Mouse (Mus musculus) limb, embryonic 15.5 days (tissue): Measurements from ENCODE around the gene Irak1. TPM values are rescaled to one million over a fixed set of nuclear protein-coding genes. Genes with fewer than 3 reads are reported as not detected.
A peak's percentile ranks its signal among the peaks of the same experiment; 100 is the strongest.

ENCODE experiments used
- ATAC-seq: fragments of 200-750 bp; cut with Nextera tagmentation; 2 replicates; pipeline ENCODE4 v1.8.0; 2017; ENCODE audit warnings: low read depth, moderate TSS enrichment; ENCODE audit not compliant: insufficient number of reproducible peaks, low FRiP score, low TSS enrichment
- H3K27ac ChIP-seq: fragments of 300-500 bp; sonication (generic); 2 replicates; pipeline ENCODE4 v1.5.1; 2015; ENCODE audit warnings: moderate library complexity, mild to moderate bottlenecking, inconsistent platforms
- H3K27me3 ChIP-seq: fragments of 300-500 bp; sonication (generic); 2 replicates; pipeline ENCODE4 v1.6.1; 2015; ENCODE audit warnings: inconsistent platforms
- H3K36me3 ChIP-seq: fragments of 300-500 bp; sonication (generic); 2 replicates; pipeline ENCODE4 v1.6.1; 2015; ENCODE audit warnings: inconsistent platforms
- H3K4me1 ChIP-seq: fragments of 300-500 bp; sonication (generic); 2 replicates; pipeline ENCODE4 v1.6.1; 2015; ENCODE audit warnings: inconsistent platforms
- H3K4me2 ChIP-seq: fragments of 300-500 bp; sonication (generic); 2 replicates; pipeline ENCODE4 v1.6.1; 2015; ENCODE audit warnings: mild to moderate bottlenecking, inconsistent platforms
- H3K4me3 ChIP-seq: fragments of 300-500 bp; sonication (generic); 2 replicates; pipeline ENCODE4 v1.5.1; 2015; ENCODE audit warnings: mild to moderate bottlenecking, inconsistent platforms
- H3K9ac ChIP-seq: fragments of 300-500 bp; sonication (generic); 2 replicates; pipeline ENCODE4 v1.6.1; 2015; ENCODE audit warnings: inconsistent platforms
- H3K9me3 ChIP-seq: fragments of 300-500 bp; sonication (generic); 2 replicates; pipeline ENCODE4 v1.6.1; 2016; ENCODE audit warnings: inconsistent platforms
- WGBS: fragments of 180-500 bp; shearing (Covaris S2); methylation state at CpG from one replicate; pipeline ENCODE4 v1.1.7; 2015; 5-methylcytosine and 5-hydroxymethylcytosine counted together
- polyA plus RNA-seq: library from polyadenylated mRNA; unstranded; fragments of >200 nt; fragmentation: Nextera tagmentation; extraction: Ambion mirVana; gene quantifications from 2 replicates; pipeline ENCODE4 v1.2.1, GENCODE M21; 2015

Irak1 gene
- polyA plus RNA-seq, result 54.0 and 58.6 TPM in 2 replicates

GRCm38 (mm10) chrX:74023188-74024049 is at the start of gene Irak1:
Gene Irak1, minus strand, starts transcription at chrX:74023918.
- 23% methylated on average over 66 of the region's 72 CpGs for WGBS
- H3K9ac ChIP-seq, result peak within 1 kb of the TSS; percentile 76
- peaks cover 12% of the 10 kb centered on the region; the same call in 1 of the 2 replicates for H3K27me3 ChIP-seq
- peak within 1 kb of the TSS; percentile 60 for H3K4me3 ChIP-seq
- H3K9me3 ChIP-seq, result no peaks in the 10 kb centered on the region
- ATAC-seq, result peak; percentile 83
- H3K4me1 ChIP-seq, result no peaks in the 10 kb centered on the region
- peak within 1 kb of the TSS; percentile 84 for H3K27ac ChIP-seq
- peak within 1 kb of the TSS; percentile 52 for H3K4me2 ChIP-seq
- H3K36me3 ChIP-seq, result peaks cover 12% of the 10 kb centered on the region; the same call in 1 of the 2 replicates

DNA sequence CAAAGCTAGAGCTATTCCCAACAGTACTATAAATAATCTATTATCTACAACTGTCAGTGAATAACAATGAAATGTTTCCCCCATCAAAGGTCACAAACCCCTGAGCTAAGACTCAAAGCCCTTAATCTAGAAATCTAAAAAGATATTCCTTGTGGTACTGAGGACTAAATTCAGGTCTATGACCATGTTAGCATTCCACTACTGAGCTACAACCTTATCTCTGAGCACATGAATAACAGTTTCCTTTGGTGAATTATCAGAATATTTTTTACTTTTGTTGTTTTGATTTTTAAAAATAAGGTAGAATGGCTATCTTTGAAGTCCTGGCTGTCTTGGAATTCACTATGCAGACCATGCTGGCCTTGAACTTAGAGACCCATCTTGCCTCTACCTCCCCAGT is 47.1 kb upstream of the Irak1 start:
- Histone ChIP-seq H3K4me3 (no peak overlapping the region), H3K4me2 (no peak overlapping the region), H3K4me1 (no peaks in the 10 kb centered on the region), H3K9ac (no peak overlapping the region), H3K27ac (no peak overlapping the region), H3K9me3 (no peaks in the 10 kb centered on the region), H3K36me3 (no peaks in the 10 kb centered on the region), H3K27me3 (no peaks in the 10 kb centered on the region)
- ATAC-seq, result no peak

GRCm38 (mm10) chrX:74067891-74068290 is 44.2 kb upstream of the Irak1 start:
- H3K4me2 ChIP-seq, result no peak overlapping the region
- WGBS, result 80% methylated on average over 9 of the region's 9 CpGs
- ATAC-seq, result no peak

DNA sequence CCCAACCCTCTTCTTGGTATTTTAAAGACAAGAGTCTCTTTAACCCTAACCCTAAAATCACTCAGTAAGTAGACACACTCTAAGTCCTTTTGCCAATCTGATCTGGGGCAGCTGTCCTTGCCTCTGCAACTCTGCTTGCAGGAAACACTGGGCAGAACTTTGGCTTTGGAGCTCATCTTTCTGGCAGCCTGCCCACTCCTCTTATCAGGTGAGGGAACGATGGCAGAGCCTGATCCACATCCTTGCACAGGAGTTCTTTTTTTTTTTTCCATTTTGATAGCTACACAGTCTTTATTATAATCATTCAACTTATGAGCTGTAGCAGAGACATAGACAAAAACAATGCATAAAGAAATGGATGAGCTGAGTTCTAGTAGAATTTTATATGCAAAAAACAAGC is 21.4 kb upstream of the Irak1 start:
- WGBS, result 71% methylated on average over 1 of the region's 1 CpGs
- no peak overlapping the region for H3K9ac ChIP-seq
- H3K27me3 ChIP-seq, result no peaks in the 10 kb centered on the region
- ATAC-seq, result no peak
- no peaks in the 10 kb centered on the region for H3K9me3 ChIP-seq
- no peak overlapping the region for H3K4me2 ChIP-seq
- H3K4me1 ChIP-seq, result no peaks in the 10 kb centered on the region
- no peaks in the 10 kb centered on the region for H3K36me3 ChIP-seq
- no peak overlapping the region for H3K4me3 ChIP-seq
- no peak overlapping the region for H3K27ac ChIP-seq

More at GRCm38 (mm10) chrX:74067891-74068290, 44.2 kb upstream of the Irak1 start:
- Histone ChIP-seq H3K9ac (no peak overlapping the region), H3K4me3 (no peak overlapping the region), H3K9me3 (no peaks in the 10 kb centered on the region), H3K27me3 (no peaks in the 10 kb centered on the region), H3K36me3 (no peaks in the 10 kb centered on the region), H3K4me1 (no peaks in the 10 kb centered on the region), H3K27ac (no peak overlapping the region)

DNA sequence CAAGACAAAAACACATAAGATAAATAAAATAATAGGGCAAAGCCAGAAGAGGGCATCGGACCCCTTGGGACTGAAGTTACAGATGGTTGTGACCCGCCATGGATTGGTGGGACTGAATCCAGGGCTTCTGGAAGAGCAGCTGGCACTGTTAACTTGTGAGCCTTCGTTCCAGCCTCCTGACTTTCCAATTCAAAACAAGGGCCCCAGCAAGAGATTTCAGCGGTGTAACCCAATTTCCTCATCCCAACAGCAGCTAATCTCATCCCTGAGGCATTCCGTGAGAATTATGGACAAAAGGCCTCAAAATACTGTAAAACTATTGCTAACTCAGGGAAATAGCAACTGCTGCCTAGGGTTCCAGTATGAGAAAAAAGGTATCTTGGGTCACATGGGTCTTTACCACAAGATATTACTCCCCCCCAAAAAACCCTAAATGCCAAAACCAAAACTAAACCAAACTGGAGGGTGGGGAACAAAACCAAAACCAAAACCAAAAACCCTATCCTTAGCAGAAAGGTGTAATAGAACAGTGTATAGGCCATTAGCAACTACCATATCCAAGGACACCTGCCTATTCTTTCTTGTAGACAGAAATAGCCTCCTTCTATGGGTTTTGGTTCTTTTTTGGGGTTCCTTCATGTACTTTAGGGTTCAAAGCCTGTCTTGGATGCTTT is 14.1 kb upstream of the Irak1 start:
- Histone ChIP-seq H3K27me3 (no peaks in the 10 kb centered on the region), H3K4me3 (no peak overlapping the region), H3K4me2 (no peak overlapping the region), H3K36me3 (peaks cover 22% of the 10 kb centered on the region), H3K9me3 (no peaks in the 10 kb centered on the region), H3K9ac (no peak overlapping the region), H3K4me1 (no peaks in the 10 kb centered on the region), H3K27ac (no peak overlapping the region)
- ATAC-seq, result no peak
- 70% methylated on average over 5 of the region's 5 CpGs for WGBS

- H3K4me2 ChIP-seq, result no peak overlapping the region
- WGBS, result 58% methylated on average over 1 of the region's 1 CpGs
- no peak overlapping the region for H3K9ac ChIP-seq
- 0 out of 2 replicates have a peak, but pooled peaks cover 4% of the 10 kb centered on the region for H3K27me3 ChIP-seq
- no peak for ATAC-seq
- peaks cover 8% of the 10 kb centered on the region; the same call in 1 of the 2 replicates for H3K36me3 ChIP-seq
- no peaks in the 10 kb centered on the region for H3K9me3 ChIP-seq
- no peaks in the 10 kb centered on the region for H3K4me1 ChIP-seq
- H3K4me3 ChIP-seq, result no peak overlapping the region
- H3K27ac ChIP-seq, result no peak overlapping the region
These were observed 6.3 kb upstream of the Irak1 start for GRCm38 (mm10) chrX:74030000-74030399.

GRCm38 (mm10) chrX:74022795-74023187 is 927 bp downstream of the Irak1 start:
- peak overlapping the region; percentile 76; the same call in 1 of the 2 replicates for H3K9ac ChIP-seq
- WGBS, result 18% methylated on average over 6 of the region's 6 CpGs
- ATAC-seq, result no peak
- no peaks in the 10 kb centered on the region for H3K4me1 ChIP-seq
- H3K36me3 ChIP-seq, result peaks cover 14% of the 10 kb centered on the region; the same call in 1 of the 2 replicates
- H3K27me3 ChIP-seq, result peaks cover 12% of the 10 kb centered on the region; the same call in 1 of the 2 replicates
- H3K4me3 ChIP-seq, result peak overlapping the region; percentile 60
- peak overlapping the region; percentile 84; the same call in 1 of the 2 replicates for H3K27ac ChIP-seq
- H3K9me3 ChIP-seq, result no peaks in the 10 kb centered on the region
- H3K4me2 ChIP-seq, result peak overlapping the region; percentile 52

DNA sequence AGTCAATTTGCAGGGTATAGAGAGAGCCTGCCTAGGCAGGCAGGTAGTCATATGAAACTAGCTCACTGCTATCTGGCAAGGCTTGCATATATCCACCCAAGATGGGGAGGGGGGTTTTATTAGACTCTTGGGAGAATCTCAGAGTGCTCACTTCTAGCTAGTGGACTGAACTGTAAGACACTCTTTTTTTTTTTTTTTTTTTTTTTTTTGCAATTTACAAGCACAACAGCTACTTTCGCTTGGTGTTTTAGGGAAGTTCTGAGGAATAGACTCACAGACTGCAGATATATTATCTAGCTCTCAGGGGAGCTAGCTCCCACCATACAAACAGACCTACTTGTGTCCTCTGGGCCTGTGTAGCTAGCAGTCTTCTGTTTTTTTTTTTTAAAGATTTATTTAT is 9.1 kb downstream of the Irak1 start:
- Histone ChIP-seq H3K27ac (no peak overlapping the region), H3K36me3 (peaks cover 17% of the 10 kb centered on the region), H3K9me3 (no peaks in the 10 kb centered on the region), H3K27me3 (no peaks in the 10 kb centered on the region), H3K4me1 (no peaks in the 10 kb centered on the region), H3K4me2 (no peak overlapping the region), H3K4me3 (no peak overlapping the region), H3K9ac (no peak overlapping the region)
- ATAC-seq, result no peak
- 79% methylated on average over 1 of the region's 1 CpGs for WGBS

- H3K4me1 ChIP-seq, result no peaks in the 10 kb centered on the region
- H3K27ac ChIP-seq, result no peak overlapping the region
- no peak for ATAC-seq
- no peak overlapping the region for H3K9ac ChIP-seq
- no peaks in the 10 kb centered on the region for H3K36me3 ChIP-seq
- no peaks in the 10 kb centered on the region for H3K27me3 ChIP-seq
- no peak overlapping the region for H3K4me2 ChIP-seq
- no peaks in the 10 kb centered on the region for H3K9me3 ChIP-seq
- no peak overlapping the region for H3K4me3 ChIP-seq
- WGBS, result 45% methylated on average over 8 of the region's 8 CpGs
These were observed 15.7 kb downstream of the Irak1 start for GRCm38 (mm10) chrX:74008063-74008462.

DNA sequence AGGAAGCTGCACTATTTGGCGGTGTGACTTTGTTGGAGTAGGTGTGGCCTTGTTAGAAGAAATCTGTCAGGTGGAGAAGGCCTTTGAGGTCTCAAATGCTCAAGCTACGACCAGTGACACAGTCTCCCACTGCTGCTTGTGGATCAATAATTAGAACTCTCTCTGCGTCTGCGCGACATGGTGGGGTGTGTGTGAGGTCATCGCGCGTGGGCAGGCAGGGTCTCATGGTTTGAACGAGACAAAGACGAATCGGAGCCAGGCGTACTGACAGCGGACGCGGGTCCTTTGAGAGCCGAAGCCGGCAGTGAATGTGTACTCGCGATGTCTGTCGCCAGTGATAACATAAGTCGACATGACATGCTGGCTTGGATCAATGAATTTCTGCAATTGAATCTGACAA is 17.3 kb downstream of the Irak1 start:
- H3K4me1 ChIP-seq, result no peaks in the 10 kb centered on the region
- H3K27ac ChIP-seq, result no peak overlapping the region
- H3K4me2 ChIP-seq, result no peak overlapping the region
- H3K9me3 ChIP-seq, result no peaks in the 10 kb centered on the region
- no peaks in the 10 kb centered on the region for H3K27me3 ChIP-seq
- no peaks in the 10 kb centered on the region for H3K36me3 ChIP-seq
- H3K9ac ChIP-seq, result no peak overlapping the region
- no peak overlapping the region for H3K4me3 ChIP-seq
- WGBS, result 88% methylated on average over 21 of the region's 21 CpGs
- no peak for ATAC-seq

GRCm38 (mm10) chrX:74003644-74004043 is 20.1 kb downstream of the Irak1 start:
- H3K27me3 ChIP-seq, result no peaks in the 10 kb centered on the region
- ATAC-seq, result no peak
- H3K4me2 ChIP-seq, result no peak overlapping the region
- no peak overlapping the region for H3K27ac ChIP-seq
- no peak overlapping the region for H3K9ac ChIP-seq
- H3K4me1 ChIP-seq, result no peaks in the 10 kb centered on the region
- no peaks in the 10 kb centered on the region for H3K36me3 ChIP-seq
- WGBS, result 59% methylated on average over 2 of the region's 2 CpGs
- no peaks in the 10 kb centered on the region for H3K9me3 ChIP-seq
- no peak overlapping the region for H3K4me3 ChIP-seq

DNA sequence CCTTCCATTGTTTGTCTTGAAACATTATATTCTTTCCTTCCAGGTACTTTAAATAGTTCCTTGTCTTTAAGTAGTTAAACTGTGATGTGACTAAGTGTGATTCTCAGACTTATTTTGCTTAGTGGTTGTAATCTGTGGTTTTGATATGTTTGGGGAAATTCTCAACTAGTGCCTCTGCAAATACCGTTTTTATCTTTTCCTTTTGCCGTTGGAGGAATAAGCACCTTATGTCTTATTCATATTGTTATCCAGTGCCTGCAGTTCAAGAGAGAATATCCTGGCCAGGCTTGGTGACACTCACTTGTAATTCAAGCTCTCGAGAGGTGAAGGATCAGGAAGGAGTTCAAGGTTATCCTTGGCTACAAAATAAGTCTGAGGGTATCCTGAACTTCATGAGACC is 22.7 kb downstream of the Irak1 start:
- WGBS, result 81% methylated on average over 3 of the region's 3 CpGs
- ATAC-seq, result no peak
- H3K27ac ChIP-seq, result no peak overlapping the region

More for the DNA sequence above, 22.7 kb downstream of the Irak1 start:
- Histone ChIP-seq H3K4me3 (no peak overlapping the region), H3K9ac (no peak overlapping the region), H3K9me3 (no peaks in the 10 kb centered on the region), H3K4me1 (no peaks in the 10 kb centered on the region), H3K27me3 (no peaks in the 10 kb centered on the region), H3K4me2 (no peak overlapping the region), H3K36me3 (no peaks in the 10 kb centered on the region)
